Mouse (Mus musculus): ENCODE data around the gene Osbpl8. TPM values are rescaled to one million over a fixed set of nuclear protein-coding genes. Genes with fewer than 3 reads are reported as not detected.

Gene Osbpl8
- polyA plus RNA-seq, 1 experiment from 2014 or later = 315 TPM

Other genes with a start within 250 kb of the Osbpl8 start
- gene Csrp2, start 245.0 kb upstream of the Osbpl8 start, polyA plus RNA-seq (2018) = 1.0 to 1.6 TPM (median 1.2 TPM) in 3 replicates
- gene Zdhhc17, start 154.6 kb upstream of the Osbpl8 start, polyA plus RNA-seq (2018) = 8.6 to 11.9 TPM (median 11.5 TPM) in 3 replicates
- 1.4 to 5.0 TPM (median 2.4 TPM) in 3 replicates for gene Bbs10, start 133.9 kb downstream of the Osbpl8 start, polyA plus RNA-seq (2018)